Mouse (Mus musculus): ENCODE results near the gene Fam189a1. TPM values are rescaled to one million over a fixed set of nuclear protein-coding genes. Genes with fewer than 3 reads are reported as not detected.

Gene Fam189a1
- polyA plus RNA-seq, 1 experiment from 2014 or later, result 8.7 TPM

DNA sequence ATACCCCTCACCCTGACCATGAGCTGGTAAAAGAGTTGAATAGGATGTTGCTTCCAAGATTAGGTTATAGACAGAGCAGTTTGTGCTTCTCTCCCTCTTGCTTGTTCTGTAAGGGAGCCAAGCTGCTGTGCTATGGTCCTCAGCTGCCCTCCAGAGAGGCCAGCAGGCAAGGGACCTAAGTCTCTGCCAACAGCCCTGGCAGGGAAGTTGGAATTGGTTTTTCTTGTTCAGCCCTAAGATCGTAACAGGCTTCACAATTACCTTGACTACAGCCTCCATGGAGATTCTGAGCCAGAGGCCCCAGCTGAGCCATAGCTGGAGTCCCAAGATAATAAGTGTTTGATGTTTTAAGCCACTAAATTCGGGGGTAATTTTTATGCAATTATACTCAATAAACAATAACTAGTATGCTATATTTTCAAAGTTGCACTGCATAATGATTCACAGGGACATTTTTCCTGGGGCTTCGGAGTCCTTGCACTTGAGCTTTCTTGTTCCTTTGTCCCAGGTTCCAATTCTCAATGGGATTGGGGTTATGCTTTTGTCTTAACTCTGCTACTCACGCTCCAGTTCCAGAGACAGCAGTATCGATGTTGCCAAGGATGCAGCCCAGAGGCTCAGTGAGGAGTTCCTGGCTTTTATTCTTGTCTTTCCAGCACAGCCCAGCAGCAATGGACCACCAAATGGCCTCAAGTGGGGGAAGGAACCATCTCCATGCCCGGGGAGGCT lies 430.2 kb downstream of the Fam189a1 start:
- Histone ChIP-seq H3K4me3 (no peak overlapping the region), H3K36me3 (no peaks in the 10 kb centered on the region), H3K9me3 (no peaks in the 10 kb centered on the region), H3K4me1 (replicated peaks) (peaks cover 29% of the 10 kb centered on the region), H3K4me2 (no peak overlapping the region), H3K27ac (peak overlapping the region; percentile 67), H3K27me3 (no peaks in the 10 kb centered on the region), H3K9ac (no peak overlapping the region)
- ATAC-seq (ENCODE audit: low FRiP score), result 0 out of 2 replicates have a peak, but pooled peaks have one; percentile 25
- 65% methylated on average over 6 of the region's 6 CpGs for WGBS

DNA sequence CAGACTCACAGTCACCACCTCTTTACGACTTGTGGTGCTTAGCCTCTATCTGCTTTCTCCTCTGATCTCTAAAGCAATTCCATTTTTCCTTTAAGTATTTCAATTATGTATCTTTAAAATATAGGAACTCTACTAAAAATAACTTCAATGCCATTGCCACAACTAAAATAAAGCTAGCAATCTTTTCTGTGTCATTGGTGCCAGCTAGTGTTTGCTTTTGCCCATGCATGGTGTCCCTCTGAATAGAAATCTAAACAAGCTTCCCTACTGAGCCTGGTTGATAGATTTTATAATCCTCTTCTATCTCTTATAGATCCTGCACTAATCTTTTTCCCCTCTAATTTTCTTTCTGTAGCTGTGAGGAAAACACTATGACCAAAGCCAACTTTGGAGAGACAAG lies 432.0 kb downstream of the Fam189a1 start:
- H3K4me1 ChIP-seq (replicated peaks), result peaks cover 22% of the 10 kb centered on the region
- no peak for ATAC-seq (ENCODE audit: low FRiP score)
- WGBS, result 98% methylated on average over 1 of the region's 1 CpGs

GRCm38 (mm10) chr7:64723313-64723712 lies 433.1 kb downstream of the Fam189a1 start:
- H3K36me3 ChIP-seq, result peaks cover 8% of the 10 kb centered on the region
- no peak overlapping the region for H3K27ac ChIP-seq
- no peak for ATAC-seq (ENCODE audit: low FRiP score)
- WGBS, result 93% methylated on average over 3 of the region's 3 CpGs
- H3K4me3 ChIP-seq, result no peak overlapping the region
- H3K27me3 ChIP-seq, result no peaks in the 10 kb centered on the region
- H3K9me3 ChIP-seq, result no peaks in the 10 kb centered on the region
- H3K4me2 ChIP-seq, result no peak overlapping the region
- no peak overlapping the region for H3K9ac ChIP-seq
- peaks cover 12% of the 10 kb centered on the region for H3K4me1 ChIP-seq (replicated peaks)

More for the DNA sequence above, 432.0 kb downstream of the Fam189a1 start:
- Histone ChIP-seq H3K27me3 (no peaks in the 10 kb centered on the region), H3K36me3 (peaks cover 2% of the 10 kb centered on the region; the same call in 1 of the 2 replicates), H3K27ac (no peak overlapping the region), H3K9ac (no peak overlapping the region), H3K9me3 (no peaks in the 10 kb centered on the region), H3K4me3 (no peak overlapping the region), H3K4me2 (no peak overlapping the region)

GRCm38 (mm10) chr7:64716286-64716685 lies 440.1 kb downstream of the Fam189a1 start:
- H3K4me3 ChIP-seq, result no peak overlapping the region
- no peak for ATAC-seq (ENCODE audit: low FRiP score)
- no peak overlapping the region for H3K9ac ChIP-seq
- peaks cover 33% of the 10 kb centered on the region for H3K36me3 ChIP-seq
- WGBS, result 77% methylated on average over 2 of the region's 2 CpGs
- H3K4me1 ChIP-seq (replicated peaks), result no peaks in the 10 kb centered on the region
- no peaks in the 10 kb centered on the region for H3K9me3 ChIP-seq
- no peak overlapping the region for H3K27ac ChIP-seq
- H3K27me3 ChIP-seq, result no peaks in the 10 kb centered on the region
- no peak overlapping the region for H3K4me2 ChIP-seq

DNA sequence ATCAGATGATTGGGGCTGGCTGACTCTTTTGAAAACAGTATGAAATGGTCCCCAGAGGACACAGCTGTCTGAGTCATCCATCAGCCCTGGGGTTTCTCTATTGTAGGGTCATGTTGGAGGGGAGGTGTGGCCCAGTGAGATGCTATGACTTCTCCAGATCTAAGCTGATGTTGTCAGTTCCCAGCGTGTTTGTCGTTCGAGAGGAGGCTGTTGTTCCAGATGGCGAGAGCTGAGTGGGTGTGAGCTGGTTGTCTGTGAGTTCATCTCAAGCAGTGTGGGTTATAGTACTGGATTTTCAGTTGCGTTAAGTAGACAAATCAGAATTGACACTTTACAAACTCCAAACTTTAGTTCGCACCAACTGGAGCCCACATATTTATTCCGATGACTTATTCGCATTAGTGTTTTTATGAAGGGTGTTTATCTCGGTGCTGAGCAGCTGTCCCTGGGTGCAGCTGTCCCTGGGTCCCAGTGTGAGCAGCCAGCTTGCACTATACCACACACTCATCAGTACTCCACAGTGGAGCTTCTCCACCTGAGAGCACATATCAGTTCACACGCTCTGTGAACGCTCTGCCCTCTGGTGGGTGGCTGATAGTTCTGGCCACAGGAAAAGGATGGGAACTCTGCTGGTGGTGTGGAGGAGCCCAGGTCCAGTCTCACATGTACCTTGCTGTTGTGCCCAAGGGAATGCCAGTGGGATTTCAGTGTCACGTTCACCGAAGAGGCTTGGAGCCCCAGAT lies 446.7 kb downstream of the Fam189a1 start:
- H3K4me1 ChIP-seq (replicated peaks), result peaks cover 6% of the 10 kb centered on the region
- H3K9ac ChIP-seq, result no peak overlapping the region
- peaks cover 4% of the 10 kb centered on the region; the same call in 1 of the 2 replicates for H3K36me3 ChIP-seq
- H3K9me3 ChIP-seq, result no peaks in the 10 kb centered on the region
- H3K27me3 ChIP-seq, result no peaks in the 10 kb centered on the region
- H3K4me2 ChIP-seq, result no peak overlapping the region
- no peak overlapping the region for H3K27ac ChIP-seq
- H3K4me3 ChIP-seq, result no peak overlapping the region
- ATAC-seq (ENCODE audit: low FRiP score), result 0 out of 2 replicates have a peak, but pooled peaks have one; percentile 41
- 81% methylated on average over 13 of the region's 13 CpGs for WGBS

- Histone ChIP-seq H3K4me3 (no peak overlapping the region), H3K4me2 (no peak overlapping the region), H3K27me3 (no peaks in the 10 kb centered on the region), H3K36me3 (no peaks in the 10 kb centered on the region), H3K9ac (no peak overlapping the region), H3K9me3 (no peaks in the 10 kb centered on the region), H3K27ac (no peak overlapping the region), H3K4me1 (replicated peaks) (peaks cover 6% of the 10 kb centered on the region)
- 85% methylated on average over 4 of the region's 4 CpGs for WGBS
- ATAC-seq (ENCODE audit: low FRiP score), result no peak
Measured at GRCm38 (mm10) chr7:64708176-64708575, 448.2 kb downstream of the Fam189a1 start.

Small RNA genes within 50 kb of the gene (microRNA-seq; reads per million reads assigned to microRNA genes)
- not detected for gene Gm25249

All from hindbrain, embryonic 13.5 days (tissue).